Mouse (Mus musculus): Measurements from ENCODE around the gene Atg10.

GRCm38 (mm10) chr13:91246472-91246871, 22.7 kb upstream of the Atg10 start:
- TF ChIP-seq CTCF (IDR thresholded peaks at IDR 0.05; ENCODE audit: low read depth) (no peak), EP300 (optimal IDR thresholded peaks at IDR 0.05) (no peak)

All from stomach, postnatal 0 days (tissue).